Mouse (Mus musculus) limb, embryonic 14.5 days (tissue): ENCODE measurements around the gene Phldb1. TPM values are rescaled to one million over a fixed set of nuclear protein-coding genes. Genes with fewer than 3 reads are reported as not detected.

Source experiments
- ATAC-seq: fragments of 200-750 bp; cut with Nextera tagmentation; 2 replicates; pipeline ENCODE4 v1.8.0; 2017; ENCODE audit warnings: low read depth, moderate number of reproducible peaks, moderate TSS enrichment; ENCODE audit not compliant: low FRiP score
- DNase-seq: peaks from one replicate; pipeline ENCODE4 v3.0.0-alpha.2; 2015; ENCODE audit warnings: low spot score
- H3K27ac ChIP-seq: fragments of 300-500 bp; sonication (generic); replicated peaks from 2 replicates; pipeline ENCODE4 v1.5.1; 2014; ENCODE audit warnings: low read depth, mild to moderate bottlenecking, low read length, moderate library complexity, mixed read lengths
- H3K27me3 ChIP-seq: fragments of 300-500 bp; sonication (generic); 2 replicates; pipeline ENCODE4 v1.6.1; 2014; ENCODE audit warnings: low read length, mixed read lengths; ENCODE audit not compliant: control insufficient read depth, insufficient read depth
- H3K36me3 ChIP-seq: fragments of 300-500 bp; sonication (generic); 2 replicates; pipeline ENCODE4 v1.6.1; 2014; ENCODE audit warnings: mild to moderate bottlenecking, low read length, moderate library complexity, mixed read lengths; ENCODE audit not compliant: control insufficient read depth, insufficient read depth
- H3K4me1 ChIP-seq: fragments of 300-500 bp; sonication (generic); 2 replicates; pipeline ENCODE4 v1.6.1; 2014; ENCODE audit warnings: antibody characterized with exemption, low read length, mixed read lengths; ENCODE audit not compliant: control insufficient read depth, insufficient read depth
- H3K4me2 ChIP-seq: fragments of 300-500 bp; sonication (generic); replicated peaks from 2 replicates; pipeline ENCODE4 v1.6.1; 2014; ENCODE audit warnings: low read depth, mild to moderate bottlenecking, low read length, moderate library complexity; ENCODE audit not compliant: severe bottlenecking
- H3K4me3 ChIP-seq: fragments of 300-500 bp; sonication (generic); replicated peaks from 2 replicates; pipeline ENCODE4 v1.5.1; 2014; ENCODE audit warnings: low read length
- H3K9ac ChIP-seq: fragments of 300-500 bp; sonication (generic); 2 replicates; pipeline ENCODE4 v1.6.1; 2014; ENCODE audit warnings: mild to moderate bottlenecking, low read depth, low read length, moderate library complexity; ENCODE audit not compliant: severe bottlenecking
- H3K9me3 ChIP-seq: fragments of 300-500 bp; sonication (generic); 2 replicates; pipeline ENCODE4 v1.6.1; 2016; ENCODE audit warnings: low read length; ENCODE audit not compliant: control insufficient read depth
- POLR2A ChIP-seq: fragments of 200-500 bp; IDR thresholded peaks from 2 replicates; pipeline ENCODE4 v1.8.0; 2012; ENCODE audit warnings: inconsistent platforms, mild to moderate bottlenecking, moderate library complexity, borderline replicate concordance; ENCODE audit not compliant: insufficient read depth, insufficient read length; ENCODE audit errors: extremely low read depth
- WGBS: fragments of 180-500 bp; shearing (Covaris S2); extraction: QIAGEN DNeasy Blood & Tissue Kit; methylation state at CpG from one replicate; pipeline ENCODE4 v1.1.7; 2014; 5-methylcytosine and 5-hydroxymethylcytosine counted together
- polyA plus RNA-seq, 2 experiments: library from polyadenylated mRNA; depleted of rRNA in 1 of 2; stranded (reverse) in 1 of 2; unstranded in 1 of 2; fragments of >200 nt; fragmentation: Nextera tagmentation in 1 of 2; extraction: Ambion mirVana in 1 of 2; gene quantifications; 2 replicates each; pipeline versions ENCODE4 v1.2.1 to v1.2.3; 2012 to 2014

Phldb1 gene
- polyA plus RNA-seq, 2 experiments, result 36.5 to 85.6 TPM

- DNase-seq (no peak), ATAC-seq (no peak)
- no peak overlapping the region for H3K4me3 ChIP-seq
- TF ChIP-seq POLR2A, result no peak
- 96% methylated on average over 7 of the region's 7 CpGs for WGBS
- no peak overlapping the region for H3K9ac ChIP-seq
- H3K4me1 ChIP-seq, result no peaks in the 10 kb centered on the region
- H3K27me3 ChIP-seq, result no peaks in the 10 kb centered on the region
- H3K36me3 ChIP-seq, result peaks cover 85% of the 10 kb centered on the region
- H3K4me2 ChIP-seq, result no peak overlapping the region
- H3K9me3 ChIP-seq, result no peaks in the 10 kb centered on the region
- no peak overlapping the region for H3K27ac ChIP-seq
These were observed 10.4 kb upstream of the Phldb1 start for GRCm38 (mm10) chr9:44745371-44745770.

DNA sequence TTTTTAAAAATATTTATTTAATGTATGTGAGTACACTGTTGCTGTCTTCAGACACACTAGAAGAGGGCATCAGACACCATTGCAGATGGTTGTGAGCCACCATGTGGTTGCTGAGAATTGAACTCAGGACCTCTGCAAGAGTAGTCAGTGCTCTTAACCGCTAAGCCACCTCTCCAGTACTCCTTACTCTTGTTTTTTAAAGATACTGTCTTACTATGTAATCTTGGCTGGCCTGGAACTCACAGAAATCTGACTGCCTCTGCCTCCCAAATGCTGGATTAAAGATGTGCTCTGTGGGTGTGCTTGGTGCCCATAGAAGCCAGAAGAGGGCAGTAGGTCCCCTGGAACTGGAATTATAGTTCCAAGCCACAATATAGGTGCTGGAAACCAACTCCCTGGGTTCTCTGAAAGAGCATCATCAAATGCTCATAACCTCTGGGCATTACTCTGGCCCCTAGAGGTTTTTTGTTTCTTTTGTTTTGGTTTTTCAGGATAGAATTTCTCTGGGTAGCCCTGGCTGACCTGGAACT is 5.7 kb upstream of the Phldb1 start:
- H3K36me3 ChIP-seq, result peaks cover 40% of the 10 kb centered on the region
- no peak overlapping the region for H3K4me3 ChIP-seq
- no peaks in the 10 kb centered on the region for H3K9me3 ChIP-seq
- no peaks in the 10 kb centered on the region for H3K27me3 ChIP-seq
- no peak for TF ChIP-seq POLR2A
- no peak overlapping the region for H3K4me2 ChIP-seq
- no peak for ATAC-seq
- no peak overlapping the region for H3K9ac ChIP-seq
- no peak overlapping the region for H3K27ac ChIP-seq
- peaks cover 14% of the 10 kb centered on the region for H3K4me1 ChIP-seq
- WGBS, result 78% methylated on average over 1 of the region's 1 CpGs
- no peak for DNase-seq

DNA sequence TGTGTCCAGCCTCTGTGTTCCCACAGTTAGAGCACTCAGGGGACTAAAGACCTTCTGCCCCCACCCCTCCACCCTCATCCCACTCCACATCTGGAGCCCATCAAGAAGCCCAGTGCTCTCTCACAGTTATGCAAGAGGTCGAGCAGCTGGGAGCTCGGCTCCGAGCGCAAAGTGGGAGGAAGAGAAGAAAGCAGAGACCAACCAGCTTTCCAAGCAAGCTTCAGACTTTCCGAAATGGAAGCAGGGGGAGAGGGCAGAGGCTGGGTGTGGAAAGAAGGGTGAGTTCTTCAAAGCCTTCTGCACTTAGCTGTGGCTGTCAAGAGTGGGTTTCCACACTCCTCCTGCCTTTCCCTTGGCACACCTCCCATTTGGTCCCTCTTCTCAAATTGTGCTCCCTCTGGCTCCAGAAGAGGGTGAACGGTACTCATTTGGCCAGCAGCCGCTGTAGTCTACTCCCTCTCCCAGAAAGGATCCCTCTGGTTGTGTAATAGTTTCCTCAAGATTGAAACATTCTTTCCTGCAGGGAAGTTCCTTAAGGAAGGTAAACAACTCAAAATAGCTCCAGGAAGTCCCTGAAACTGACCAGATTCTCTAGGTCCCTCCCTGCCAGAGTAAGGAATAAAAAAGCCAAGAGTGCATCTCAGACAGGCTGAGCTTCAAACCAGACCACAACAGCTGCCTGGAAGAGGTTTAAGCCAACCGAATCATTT is 2.4 kb upstream of the Phldb1 start:
- WGBS, result 13% methylated on average over 8 of the region's 8 CpGs
- Histone ChIP-seq H3K27ac (peak overlapping the region; percentile 77), H3K36me3 (peaks cover 8% of the 10 kb centered on the region), H3K4me1 (peaks cover 28% of the 10 kb centered on the region), H3K27me3 (no peaks in the 10 kb centered on the region), H3K4me3 (no peak overlapping the region), H3K9me3 (no peaks in the 10 kb centered on the region), H3K9ac (no peak overlapping the region), H3K4me2 (peak overlapping the region; percentile 23)
- peak; percentile 73 for DNase-seq
- ATAC-seq, result peak; percentile 49
- TF ChIP-seq POLR2A, result no peak

DNA sequence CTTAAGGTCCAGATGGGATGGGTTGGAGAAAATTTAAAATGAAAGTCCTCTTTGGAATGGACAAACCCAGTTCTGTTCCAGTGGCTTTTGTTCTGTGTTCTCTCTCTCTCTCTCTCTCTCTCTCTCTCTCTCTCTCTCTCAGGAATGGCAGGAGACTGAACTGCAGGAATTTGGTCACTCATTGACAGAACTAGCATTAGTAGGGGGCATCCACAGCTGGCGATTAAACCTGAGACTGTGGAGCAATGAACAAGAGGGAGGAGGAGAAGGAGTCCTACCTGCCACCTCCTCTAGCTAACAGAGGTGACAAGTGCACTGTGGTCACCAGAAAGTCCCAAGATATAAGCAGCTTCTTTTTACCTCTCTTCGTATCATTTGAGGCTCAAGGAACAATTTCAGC is 1.3 kb upstream of the Phldb1 start:
- H3K4me3 ChIP-seq, result no peak overlapping the region
- peaks cover 5% of the 10 kb centered on the region; the same call in 1 of the 2 replicates for H3K36me3 ChIP-seq
- H3K27me3 ChIP-seq, result no peaks in the 10 kb centered on the region
- no peak for TF ChIP-seq POLR2A
- H3K9ac ChIP-seq, result no peak overlapping the region
- ATAC-seq, result no peak
- H3K27ac ChIP-seq, result peak overlapping the region; percentile 86; the same call in 1 of the 2 replicates
- no peaks in the 10 kb centered on the region for H3K9me3 ChIP-seq
- 70% methylated on average over 2 of the region's 2 CpGs for WGBS
- peaks cover 28% of the 10 kb centered on the region for H3K4me1 ChIP-seq
- no peak for DNase-seq
- no peak overlapping the region for H3K4me2 ChIP-seq

DNA sequence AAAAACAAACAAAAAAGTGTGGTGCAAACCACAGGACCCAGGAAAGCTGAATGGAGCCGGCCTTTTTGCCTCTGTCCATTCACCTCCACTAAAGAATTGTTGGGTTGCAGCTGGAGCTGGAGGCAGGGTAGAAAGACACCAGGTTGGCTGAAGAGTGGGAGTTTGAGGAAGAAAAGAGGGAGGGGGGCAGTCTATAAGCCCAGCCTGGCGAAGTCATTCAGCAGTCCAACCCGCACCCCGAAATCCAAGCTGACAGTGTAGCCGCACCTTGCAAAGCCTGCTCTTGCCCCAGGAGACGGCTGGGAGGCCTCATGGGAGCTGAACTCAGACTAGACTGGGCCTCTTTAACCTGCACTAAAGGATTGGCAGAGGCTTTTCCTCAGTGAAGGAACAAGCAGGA is 888 bp upstream of the Phldb1 start:
- Histone ChIP-seq H3K4me1 (peaks cover 28% of the 10 kb centered on the region), H3K27ac (peak overlapping the region; percentile 86; the same call in 1 of the 2 replicates)

More for the DNA sequence above, 888 bp upstream of the Phldb1 start:
- no peak for ATAC-seq
- 0 out of 2 replicates have a peak, but pooled peaks cover 1% of the 10 kb centered on the region for H3K36me3 ChIP-seq
- H3K4me2 ChIP-seq, result peak overlapping the region; percentile 95; the same call in 1 of the 2 replicates
- WGBS, result 72% methylated on average over 6 of the region's 6 CpGs
- H3K9ac ChIP-seq, result no peak overlapping the region
- H3K27me3 ChIP-seq, result no peaks in the 10 kb centered on the region
- DNase-seq, result no peak
- no peak for TF ChIP-seq POLR2A
- H3K9me3 ChIP-seq, result no peaks in the 10 kb centered on the region
- H3K4me3 ChIP-seq, result no peak overlapping the region
